Comparison of ENCODE assay signal across 23 mouse cellular contexts in genomic region chr19:24697946-24698345, GRCm38 (mm10).
"Had no signal": no experiment of that assay in that cellular context is flagged by ENCODE, and none has a peak within 500 bp of the region (broad histone marks: within the 10 kb centered on the region; RNA-seq: fewer than 3 reads in every experiment).

No protein-coding gene starts in this region.

- ATAC-seq: intestine, embryonic 15.5 days; liver, embryonic 12.5 days; midbrain, embryonic 13.5 days; midbrain, embryonic 16.5 days had no signal

- H3K4me3 ChIP-seq: intestine, embryonic 15.5 days; layer of hippocampus, adult 2 months; limb, embryonic 10.5 days; limb, embryonic 13.5 days; liver, embryonic 12.5 days; liver, embryonic 15.5 days; lung, embryonic 15.5 days; megakaryocyte, embryonic 14.5 days; midbrain, embryonic 10.5 days; midbrain, embryonic 13.5 days; myocyte; neural tube, embryonic 13.5 days; stomach, embryonic 15.5 days had no signal

- H3K4me1 ChIP-seq: liver, embryonic 12.5 days; liver, embryonic 15.5 days; megakaryocyte, embryonic 14.5 days; midbrain, embryonic 13.5 days had no signal

- H3K27me3 ChIP-seq: intestine, embryonic 15.5 days; limb, embryonic 13.5 days; liver, embryonic 12.5 days; liver, embryonic 15.5 days; lung, embryonic 15.5 days; stomach, embryonic 15.5 days had no signal

- H3K4me2 ChIP-seq: intestine, embryonic 15.5 days; limb, embryonic 13.5 days; liver, embryonic 12.5 days; liver, embryonic 15.5 days; lung, embryonic 15.5 days; midbrain, embryonic 13.5 days; neural tube, embryonic 13.5 days; stomach, embryonic 15.5 days had no signal

- H3K27ac ChIP-seq: intestine, embryonic 15.5 days; limb, embryonic 10.5 days; limb, embryonic 13.5 days; liver, embryonic 12.5 days; liver, embryonic 15.5 days; lung, embryonic 15.5 days; midbrain, embryonic 10.5 days; midbrain, embryonic 13.5 days; neural tube, embryonic 13.5 days; stomach, embryonic 15.5 days had no signal

- H3K9ac ChIP-seq: intestine, embryonic 15.5 days; limb, embryonic 13.5 days; liver, embryonic 12.5 days; liver, embryonic 15.5 days; lung, embryonic 15.5 days; midbrain, embryonic 13.5 days; neural tube, embryonic 13.5 days; stomach, embryonic 15.5 days had no signal

- H3K9me3 ChIP-seq: intestine, embryonic 15.5 days; limb, embryonic 10.5 days; limb, embryonic 13.5 days; liver, embryonic 12.5 days; liver, embryonic 15.5 days; lung, embryonic 15.5 days; megakaryocyte, embryonic 14.5 days; midbrain, embryonic 10.5 days; midbrain, embryonic 13.5 days; neural tube, embryonic 13.5 days; stomach, embryonic 15.5 days had no signal

- H3K36me3 ChIP-seq: intestine, embryonic 15.5 days; limb, embryonic 10.5 days; limb, embryonic 13.5 days; liver, embryonic 12.5 days; liver, embryonic 15.5 days; lung, embryonic 15.5 days; midbrain, embryonic 10.5 days; midbrain, embryonic 13.5 days; neural tube, embryonic 13.5 days; stomach, embryonic 15.5 days had no signal

- DNase-seq: kidney, adult 18-20 months; layer of hippocampus, adult 9-11 months; liver; lung, adult 18-20 months; lung, postnatal 10 days; lung, postnatal 36 days; right cerebral cortex, postnatal 25 days; spleen, adult 18-20 months; thymus, postnatal 25 days had no signal
